Mouse (Mus musculus) monocyte, adult 2 months (primary cell): Measurements from ENCODE around the gene Gpr65.
"Not testable (repeated sequence)": the region's sequence is repeated elsewhere in the genome, so short reads cannot be mapped to it uniquely, and the experiment has no call there.

ENCODE experiments used
- DNase-seq, 2 experiments: peaks; one replicate each; pipeline ENCODE4 v3.0.0; 2022; ENCODE audit warnings: low spot score in 2 of 2, low read depth in 1 of 2

Gpr65 gene

GRCm38 (mm10) chr12:98268441-98269369 is at the start of gene Gpr65:
TSS of gene Gpr65 (plus strand) at chr12:98268635.
- DNase-seq = no peak

GRCm38 (mm10) chr12:98223286-98223685 is 45.1 kb upstream of the Gpr65 start:
- DNase-seq = no peak

- no peak for DNase-seq
These were observed 41.4 kb upstream of the Gpr65 start for GRCm38 (mm10) chr12:98227037-98227436.

GRCm38 (mm10) chr12:98238478-98238877 is 30.0 kb upstream of the Gpr65 start:
- DNase-seq = not testable (repeated sequence)

- DNase-seq = no peak
These were observed 24.3 kb upstream of the Gpr65 start for GRCm38 (mm10) chr12:98244161-98244560.

GRCm38 (mm10) chr12:98244865-98245264 is 23.6 kb upstream of the Gpr65 start:
- DNase-seq = no peak

- DNase-seq = no peak
These were observed 21.6 kb upstream of the Gpr65 start for GRCm38 (mm10) chr12:98246835-98247234.

GRCm38 (mm10) chr12:98249671-98250070 is 18.8 kb upstream of the Gpr65 start:
- no peak for DNase-seq

- no peak for DNase-seq
These were observed 18.1 kb upstream of the Gpr65 start for GRCm38 (mm10) chr12:98250327-98250726.

- no peak for DNase-seq
These were observed 16.0 kb upstream of the Gpr65 start for GRCm38 (mm10) chr12:98252417-98252816.

GRCm38 (mm10) chr12:98255373-98255995 is 13.0 kb upstream of the Gpr65 start:
- DNase-seq = no peak

- no peak for DNase-seq
These were observed 10.0 kb upstream of the Gpr65 start for GRCm38 (mm10) chr12:98258371-98258844.

GRCm38 (mm10) chr12:98258845-98259517 is 9.5 kb upstream of the Gpr65 start, which contains the start of gene Galc:
TSS of gene Galc (minus strand) at chr12:98259459.
- DNase-seq = peak; percentile 38 to 75

GRCm38 (mm10) chr12:98259518-98259852 is 8.9 kb upstream of the Gpr65 start:
- no peak for DNase-seq

- no peak for DNase-seq
These were observed 2.7 kb upstream of the Gpr65 start for GRCm38 (mm10) chr12:98265697-98266096.

GRCm38 (mm10) chr12:98269791-98270745 is 1.6 kb downstream of the Gpr65 start:
- DNase-seq = no peak

GRCm38 (mm10) chr12:98270810-98271566 is 2.6 kb downstream of the Gpr65 start:
- DNase-seq = no peak

GRCm38 (mm10) chr12:98272433-98272832 is 4.0 kb downstream of the Gpr65 start:
- no peak for DNase-seq

GRCm38 (mm10) chr12:98280530-98280929 is 12.1 kb downstream of the Gpr65 start:
- no peak for DNase-seq

GRCm38 (mm10) chr12:98280996-98281395 is 12.6 kb downstream of the Gpr65 start:
- DNase-seq = no peak
